Mouse (Mus musculus) hindbrain, embryonic 12.5 days (tissue): Measurements from ENCODE around the gene Methig1. TPM values are rescaled to one million over a fixed set of nuclear protein-coding genes. Genes with fewer than 3 reads are reported as not detected.
"Not testable (repeated sequence)": the region's sequence is repeated elsewhere in the genome, so short reads cannot be mapped to it uniquely, and the experiment has no call there.

ENCODE experiments used
- ATAC-seq: fragments of 200-750 bp; cut with Nextera tagmentation; 2 replicates; pipeline ENCODE4 v1.8.0; 2017; ENCODE audit warnings: moderate TSS enrichment; ENCODE audit not compliant: low FRiP score
- H3K27ac ChIP-seq: fragments of 300-500 bp; sonication (generic); 2 replicates; pipeline ENCODE4 v1.5.1; 2016; ENCODE audit warnings: mild to moderate bottlenecking
- H3K27me3 ChIP-seq: fragments of 300-500 bp; sonication (generic); 2 replicates; pipeline ENCODE4 v1.6.1; 2016; ENCODE audit warnings: mild to moderate bottlenecking
- H3K36me3 ChIP-seq: fragments of 300-500 bp; sonication (generic); 2 replicates; pipeline ENCODE4 v1.6.1; 2016; ENCODE audit warnings: mild to moderate bottlenecking
- H3K4me1 ChIP-seq: fragments of 300-500 bp; sonication (generic); 2 replicates; pipeline ENCODE4 v1.6.1; 2016
- H3K4me2 ChIP-seq: fragments of 300-500 bp; sonication (generic); replicated peaks from 2 replicates; pipeline ENCODE4 v1.6.1; 2016; ENCODE audit warnings: mild to moderate bottlenecking
- H3K4me3 ChIP-seq: fragments of 300-500 bp; sonication (generic); 2 replicates; pipeline ENCODE4 v1.5.1; 2016; ENCODE audit warnings: mild to moderate bottlenecking
- H3K9ac ChIP-seq: fragments of 300-500 bp; sonication (generic); 2 replicates; pipeline ENCODE4 v1.6.1; 2016; ENCODE audit warnings: mild to moderate bottlenecking, moderate library complexity
- H3K9me3 ChIP-seq: fragments of 300-500 bp; sonication (generic); replicated peaks from 2 replicates; pipeline ENCODE4 v1.6.1; 2016; ENCODE audit warnings: mild to moderate bottlenecking
- WGBS: fragments of 180-500 bp; shearing (Covaris S2); methylation state at CpG from one replicate; pipeline ENCODE4 v1.1.7; 2016; 5-methylcytosine and 5-hydroxymethylcytosine counted together
- polyA plus RNA-seq: library from polyadenylated mRNA; unstranded; fragments of >200 nt; fragmentation: Nextera tagmentation; extraction: Ambion mirVana; gene quantifications from 2 replicates; pipeline ENCODE4 v1.2.1, GENCODE M21; 2016

Gene Methig1
- 0.16 TPM in 1 of 2 replicates, not detected in the other for polyA plus RNA-seq

DNA sequence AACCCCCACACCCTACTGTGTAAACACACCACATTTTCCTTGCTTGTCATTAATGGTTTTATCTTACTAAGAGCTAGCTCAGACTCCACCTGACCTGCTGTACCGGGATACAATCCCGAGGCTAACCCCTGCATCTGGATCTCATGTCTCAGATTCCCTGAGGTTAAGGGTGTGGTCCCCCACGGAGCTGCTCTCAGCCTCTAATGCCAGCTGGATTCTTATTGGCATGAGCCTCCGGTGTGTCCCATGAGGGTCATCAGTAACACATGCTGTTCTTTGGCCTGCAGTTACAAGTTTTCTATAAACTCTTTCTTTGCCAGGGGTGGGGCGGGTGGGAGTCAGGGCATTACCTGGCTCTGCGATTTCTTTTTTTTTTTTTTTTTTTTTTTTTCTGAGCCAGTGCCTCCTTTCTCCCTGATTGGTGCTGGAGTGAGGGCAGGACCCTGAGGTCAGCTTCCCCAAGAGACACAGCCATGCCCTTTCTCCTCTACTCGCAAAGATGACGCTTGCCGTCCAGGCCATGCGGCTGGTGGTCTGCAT lies at the start of gene Methig1, which contains the start of gene Mettl7a2:
Gene Methig1 (plus strand): TSS at position 439 of the 540 bp plus-strand sequence.
Gene Mettl7a2 (plus strand): TSS at position 490 of the 540 bp plus-strand sequence.
- Histone ChIP-seq H3K36me3 (no peaks in the 10 kb centered on the region), H3K9ac (no peak within 1 kb of the TSS), H3K9me3 (no peaks in the 10 kb centered on the region), H3K4me3 (no peak within 1 kb of the TSS), H3K27me3 (no peaks in the 10 kb centered on the region), H3K27ac (no peak within 1 kb of the TSS), H3K4me2 (no peak within 1 kb of the TSS), H3K4me1 (no peaks in the 10 kb centered on the region)
- no peak for ATAC-seq
- 74% methylated on average over 10 of the region's 10 CpGs for WGBS

GRCm38 (mm10) chr15:100303428-100304018 lies 49.4 kb upstream of the Methig1 start:
- peak overlapping the region; percentile 76 for H3K4me2 ChIP-seq
- no peaks in the 10 kb centered on the region for H3K27me3 ChIP-seq
- 59% methylated on average over 8 of the region's 8 CpGs for WGBS
- H3K27ac ChIP-seq = no peak overlapping the region
- peaks cover 4% of the 10 kb centered on the region; the same call in 1 of the 2 replicates for H3K4me1 ChIP-seq
- no peak overlapping the region for H3K9ac ChIP-seq
- no peaks in the 10 kb centered on the region for H3K36me3 ChIP-seq
- peak overlapping the region; percentile 47; the same call in 1 of the 2 replicates for H3K4me3 ChIP-seq
- no peaks in the 10 kb centered on the region for H3K9me3 ChIP-seq
- ATAC-seq = no peak

DNA sequence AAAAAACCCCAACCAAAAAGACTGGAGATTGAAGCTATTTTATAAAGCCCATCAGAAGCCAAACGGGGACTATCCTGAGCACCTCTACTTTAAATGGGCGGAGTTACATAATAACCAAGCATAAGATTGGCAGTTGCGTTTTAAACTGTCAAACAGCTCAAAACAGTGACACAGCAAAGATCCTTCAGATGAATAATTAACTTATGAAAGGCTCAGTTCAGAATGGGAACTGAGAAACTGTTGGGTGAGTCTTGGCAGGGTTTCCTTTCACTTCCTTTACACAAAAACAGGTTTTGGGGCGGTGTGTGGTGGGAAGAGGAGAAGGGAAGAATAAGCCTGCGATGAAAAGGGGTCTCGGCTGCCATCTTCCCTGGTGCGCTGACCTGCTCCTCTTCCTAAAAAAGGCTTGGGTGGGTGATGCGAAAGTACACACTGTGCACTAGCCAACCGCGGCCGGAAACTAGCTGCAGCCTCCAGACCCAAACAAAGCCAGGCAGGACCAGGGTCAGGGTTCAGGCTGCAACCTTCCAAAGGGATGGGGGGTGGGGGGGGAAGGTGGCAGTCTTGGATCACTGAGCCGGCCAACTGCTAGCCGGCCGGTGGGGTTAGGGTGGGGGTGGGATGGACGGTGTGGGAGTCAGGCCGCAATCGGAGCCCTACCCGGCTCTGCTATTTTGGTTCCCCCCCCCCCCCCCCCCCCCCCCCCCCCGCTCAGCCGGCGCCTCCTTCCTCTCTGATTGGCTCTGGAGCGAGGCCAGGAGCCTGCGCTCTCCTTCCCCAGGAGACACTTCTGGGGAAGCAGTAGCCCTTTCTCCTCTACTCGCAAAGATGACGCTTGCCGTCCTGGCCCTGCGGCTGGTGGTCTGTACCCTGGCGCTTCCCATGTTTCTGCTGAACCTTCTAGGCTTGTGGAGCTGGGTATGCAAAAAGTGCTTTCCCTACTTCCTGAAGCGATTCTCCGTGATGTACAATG lies 48.6 kb upstream of the Methig1 start, which contains the start of gene Mettl7a1:
Gene Mettl7a1 (plus strand): TSS at position 122 of the 973 bp plus-strand sequence.
- Histone ChIP-seq H3K4me1 (peaks cover 4% of the 10 kb centered on the region; the same call in 1 of the 2 replicates), H3K9ac (peak within 1 kb of the TSS; percentile 72), H3K36me3 (no peaks in the 10 kb centered on the region), H3K9me3 (no peaks in the 10 kb centered on the region), H3K27me3 (no peaks in the 10 kb centered on the region), H3K4me3 (peak within 1 kb of the TSS; percentile 47), H3K27ac (peak within 1 kb of the TSS; percentile 88), H3K4me2 (peak within 1 kb of the TSS; percentile 76)
- WGBS = 3% methylated on average over 18 of the region's 30 CpGs
- peak; percentile 87 for ATAC-seq

GRCm38 (mm10) chr15:100306201-100306600 lies 46.7 kb upstream of the Methig1 start:
- no peaks in the 10 kb centered on the region for H3K27me3 ChIP-seq
- no peaks in the 10 kb centered on the region for H3K9me3 ChIP-seq
- H3K4me1 ChIP-seq = peaks cover 4% of the 10 kb centered on the region; the same call in 1 of the 2 replicates
- H3K4me2 ChIP-seq = no peak overlapping the region
- 90% methylated on average over 2 of the region's 2 CpGs for WGBS
- no peak overlapping the region for H3K4me3 ChIP-seq
- no peak overlapping the region for H3K27ac ChIP-seq
- no peak overlapping the region for H3K9ac ChIP-seq
- no peak for ATAC-seq
- no peaks in the 10 kb centered on the region for H3K36me3 ChIP-seq

DNA sequence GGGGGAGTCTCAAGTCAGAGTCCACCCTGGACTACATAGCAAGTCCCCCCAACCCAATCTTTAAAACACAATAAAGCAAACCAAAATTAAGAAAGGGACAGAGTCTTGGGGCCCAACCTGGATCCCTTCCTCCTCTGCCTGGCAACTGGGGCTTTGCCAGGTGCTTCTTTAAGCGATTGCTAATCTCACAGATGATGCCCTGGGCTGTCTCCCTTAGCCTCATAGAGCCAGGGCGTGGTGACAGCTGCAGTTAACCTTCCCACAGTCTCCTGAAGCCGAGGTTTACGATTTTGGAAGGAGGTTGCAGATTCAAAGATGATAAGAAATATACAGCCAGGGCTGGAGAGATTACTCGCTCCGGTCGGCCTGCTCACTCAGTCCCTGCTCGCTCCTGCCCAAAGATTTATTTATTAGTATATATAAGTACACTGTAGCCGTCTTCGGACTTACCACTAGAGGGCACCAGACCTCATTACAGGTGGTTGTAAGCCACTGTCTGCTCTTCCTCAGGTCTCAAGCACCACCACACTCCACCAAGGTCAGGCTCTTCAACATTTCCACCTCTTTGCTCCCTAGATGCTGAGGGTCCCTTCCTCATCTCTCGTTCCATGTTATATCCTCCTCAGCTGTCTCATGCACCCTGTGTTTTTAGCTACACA lies 45.4 kb upstream of the Methig1 start:
- not testable (repeated sequence) for H3K27ac ChIP-seq, H3K4me2 ChIP-seq, H3K27me3 ChIP-seq, H3K4me3 ChIP-seq, H3K9ac ChIP-seq, ATAC-seq, H3K36me3 ChIP-seq, H3K4me1 ChIP-seq, H3K9me3 ChIP-seq
- WGBS = 53% methylated on average over 11 of the region's 11 CpGs

- Histone ChIP-seq H3K9ac (no peak overlapping the region), H3K9me3 (no peaks in the 10 kb centered on the region), H3K36me3 (0 out of 2 replicates have a peak, but pooled peaks cover 5% of the 10 kb centered on the region), H3K4me3 (no peak overlapping the region), H3K27ac (no peak overlapping the region), H3K4me1 (no peaks in the 10 kb centered on the region), H3K27me3 (no peaks in the 10 kb centered on the region), H3K4me2 (no peak overlapping the region)
- WGBS = 98% methylated on average over 2 of the region's 2 CpGs
- no peak for ATAC-seq
Observed at GRCm38 (mm10) chr15:100312346-100312745, 40.6 kb upstream of the Methig1 start.

- no peak overlapping the region for H3K4me2 ChIP-seq
- no peak for ATAC-seq
- no peak overlapping the region for H3K27ac ChIP-seq
- no peaks in the 10 kb centered on the region for H3K27me3 ChIP-seq
- 85% methylated on average over 5 of the region's 5 CpGs for WGBS
- H3K9me3 ChIP-seq = no peaks in the 10 kb centered on the region
- no peaks in the 10 kb centered on the region for H3K4me1 ChIP-seq
- H3K4me3 ChIP-seq = no peak overlapping the region
- H3K36me3 ChIP-seq = 0 out of 2 replicates have a peak, but pooled peaks cover 5% of the 10 kb centered on the region
- no peak overlapping the region for H3K9ac ChIP-seq
Observed at GRCm38 (mm10) chr15:100314448-100315145, 38.4 kb upstream of the Methig1 start.

GRCm38 (mm10) chr15:100318014-100318671 lies 34.8 kb upstream of the Methig1 start:
- WGBS = 83% methylated on average over 4 of the region's 4 CpGs
- H3K4me3 ChIP-seq, H3K27ac ChIP-seq, H3K36me3 ChIP-seq, H3K4me2 ChIP-seq, H3K9me3 ChIP-seq, H3K9ac ChIP-seq, H3K27me3 ChIP-seq, H3K4me1 ChIP-seq, ATAC-seq: not testable (repeated sequence)

GRCm38 (mm10) chr15:100319884-100320283 lies 33.1 kb upstream of the Methig1 start:
- H3K9ac ChIP-seq = no peak overlapping the region
- no peaks in the 10 kb centered on the region for H3K9me3 ChIP-seq
- ATAC-seq = no peak
- no peaks in the 10 kb centered on the region for H3K36me3 ChIP-seq
- H3K27me3 ChIP-seq = no peaks in the 10 kb centered on the region
- no peak overlapping the region for H3K4me2 ChIP-seq
- 84% methylated on average over 1 of the region's 1 CpGs for WGBS
- no peak overlapping the region for H3K27ac ChIP-seq
- H3K4me1 ChIP-seq = no peaks in the 10 kb centered on the region
- no peak overlapping the region for H3K4me3 ChIP-seq

DNA sequence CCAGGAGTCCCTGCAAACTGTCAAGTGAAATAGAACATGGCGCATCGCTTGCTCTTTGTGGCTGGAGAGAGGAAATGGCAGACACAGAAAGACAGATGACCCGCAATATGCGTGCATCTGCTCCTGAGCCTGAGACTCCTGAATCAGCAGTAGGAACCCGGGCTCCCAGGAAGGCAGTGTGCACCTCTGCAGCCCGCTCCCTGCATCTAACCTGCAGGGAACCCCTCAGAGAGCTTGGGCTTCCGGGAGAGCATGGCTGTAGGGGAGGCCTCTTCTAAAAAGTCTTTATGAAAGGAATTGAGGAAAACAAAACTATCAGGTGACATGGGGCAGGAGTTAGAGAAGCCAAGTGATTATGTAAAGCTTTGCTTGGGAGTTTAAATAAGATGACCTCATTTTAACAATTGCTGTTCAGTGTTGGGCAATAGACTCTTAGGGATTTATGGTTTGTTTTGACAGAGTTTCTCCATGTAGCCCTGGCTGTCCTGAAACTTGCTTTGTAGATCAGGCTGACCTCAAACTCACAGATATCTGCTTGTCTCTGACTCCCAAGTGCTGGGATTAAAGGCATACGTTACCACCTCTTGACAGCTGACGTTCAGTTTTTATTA lies 32.5 kb upstream of the Methig1 start:
- no peaks in the 10 kb centered on the region for H3K9me3 ChIP-seq
- WGBS = 80% methylated on average over 9 of the region's 9 CpGs
- H3K9ac ChIP-seq = no peak overlapping the region
- no peak overlapping the region for H3K27ac ChIP-seq
- H3K4me2 ChIP-seq = no peak overlapping the region
- ATAC-seq = no peak
- no peak overlapping the region for H3K4me3 ChIP-seq
- no peaks in the 10 kb centered on the region for H3K36me3 ChIP-seq
- H3K4me1 ChIP-seq = no peaks in the 10 kb centered on the region
- H3K27me3 ChIP-seq = no peaks in the 10 kb centered on the region

- Histone ChIP-seq H3K27me3 (no peaks in the 10 kb centered on the region), H3K36me3 (no peaks in the 10 kb centered on the region), H3K4me1 (no peaks in the 10 kb centered on the region), H3K9me3 (no peaks in the 10 kb centered on the region), H3K27ac (no peak overlapping the region), H3K4me3 (no peak overlapping the region), H3K4me2 (no peak overlapping the region), H3K9ac (no peak overlapping the region)
- WGBS = 60% methylated on average over 5 of the region's 5 CpGs
- no peak for ATAC-seq
Observed at GRCm38 (mm10) chr15:100321134-100321533, 31.8 kb upstream of the Methig1 start.
